Mouse (Mus musculus) spleen, adult 2 months (tissue): Measurements from ENCODE around the gene Arhgef3.

Experiments
- CTCF ChIP-seq: fragments of 200-500 bp; IDR thresholded peaks from 2 replicates; pipeline ENCODE4 v1.5.1; 2011; ENCODE audit warnings: mild to moderate bottlenecking, inconsistent platforms; ENCODE audit not compliant: insufficient read depth, insufficient read length, insufficient replicate concordance; ENCODE audit errors: extremely low read depth
- POLR2A ChIP-seq: fragments of 200-500 bp; IDR thresholded peaks from 2 replicates; pipeline ENCODE4 v1.6.1; 2011; ENCODE audit warnings: low read depth, low read length, inconsistent platforms

GRCm38 (mm10) chr14:27397526-27397925 is 282.8 kb downstream of the Arhgef3 start:
- no peak for TF ChIP-seq POLR2A
- no peak for TF ChIP-seq CTCF
